In the genomic region with DNA sequence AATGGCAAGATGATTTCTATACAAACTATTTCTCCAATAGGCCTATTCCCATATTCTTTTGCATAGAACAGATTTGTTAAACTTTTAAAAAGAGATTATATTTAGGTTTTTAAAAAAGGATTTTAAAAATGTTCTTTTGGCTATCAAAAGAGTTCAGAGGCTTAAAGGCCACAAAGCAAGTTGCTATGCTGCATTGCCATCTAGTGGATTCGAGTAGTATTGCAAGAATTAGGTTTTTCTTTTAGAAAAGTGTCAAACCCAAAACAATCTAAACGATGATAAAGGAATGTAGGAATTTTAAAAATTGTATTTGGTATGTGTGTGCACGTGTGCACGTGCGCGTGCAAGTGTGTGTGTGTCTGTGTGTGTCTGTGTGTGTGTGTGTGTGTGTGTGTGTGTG, we compare ENCODE assay signal across 10 mouse cellular contexts.
DNase-seq lines count a peak whose midpoint lies in the region; ATAC-seq and TF ChIP-seq lines count a peak whose summit lies in the region.
"Had no signal": no experiment of that assay in that cellular context is flagged by ENCODE, and none has a peak within 500 bp of the region (broad histone marks: within the 10 kb centered on the region; RNA-seq: fewer than 3 reads in every experiment).

No protein-coding gene starts in this region.

- no peak overlapping the region for H3K27ac ChIP-seq in liver, adult 2 months (replicated peaks; ENCODE audit: insufficient read depth, low read depth, low read length)
- H3K27ac ChIP-seq in liver, embryonic 11.5 days (ENCODE audit: low read depth, low read length) = no peak overlapping the region
- H3K27ac ChIP-seq: embryonic facial prominence, embryonic 13.5 days; heart, embryonic 15.5 days had no signal

- no peaks in the 10 kb centered on the region for H3K36me3 ChIP-seq in liver, adult 2 months (ENCODE audit: control insufficient read depth, insufficient read depth, low read length)
- H3K36me3 ChIP-seq in liver, embryonic 11.5 days (ENCODE audit: control insufficient read depth, insufficient read depth, low read length) = no peaks in the 10 kb centered on the region
- H3K36me3 ChIP-seq: embryonic facial prominence, embryonic 13.5 days; heart, embryonic 15.5 days had no signal

- peaks cover 1% of the 10 kb centered on the region; the same call in 1 of the 2 replicates for H3K4me1 ChIP-seq in liver, adult 2 months (ENCODE audit: control insufficient read depth, insufficient read depth, low read length)
- H3K4me1 ChIP-seq in liver, embryonic 11.5 days (replicated peaks; ENCODE audit: control insufficient read depth, insufficient read depth, low read length) = no peaks in the 10 kb centered on the region
- H3K4me1 ChIP-seq: embryonic facial prominence, embryonic 13.5 days had no signal

- no peak overlapping the region for H3K9ac ChIP-seq in liver, adult 2 months (ENCODE audit: low read depth, low read length)
- H3K9ac ChIP-seq in liver, embryonic 11.5 days (ENCODE audit: low read depth, low read length) = no peak overlapping the region
- H3K9ac ChIP-seq: embryonic facial prominence, embryonic 13.5 days; heart, embryonic 15.5 days had no signal

- DNase-seq in cerebellum, postnatal 10 days = peak; percentile 24 to 67
- DNase-seq in liver, adult 2 months (ENCODE audit: extremely low read depth, low read depth, low spot score) = peak; percentile 28
- no peak for DNase-seq in liver, embryonic 11.5 days (ENCODE audit: low spot score)
- DNase-seq in Patski (ENCODE audit: low read depth, low spot score) = no peak
- DNase-seq in right cerebral cortex, postnatal 36 days (ENCODE audit: low spot score in 2 of 2) = no peak
- no peak for DNase-seq in right cerebral cortex, adult 18-20 months

- POLR2A ChIA-PET in Patski (lab: Charles Lee) = interaction anchor here (0.6 to 0.9 kb wide), 2 partner anchors 102 to 275 kb away, joined by 3 read pairs; no protein-coding TSS in a partner anchor

- CTCF ChIA-PET in Patski (lab: Charles Lee) = interaction anchor here (0.8 to 1.6 kb wide), 5 partner anchors 154 to 334 kb away, joined by 3 to 4 read pairs (median 3); no protein-coding TSS in a partner anchor

- TF ChIP-seq CTCF in liver, adult 2 months (IDR thresholded peaks at IDR 0.05; ENCODE audit: low read depth, low read length) = peak; percentile 17; the same call in 1 of the 2 replicates
- peak; percentile 66 for TF ChIP-seq CTCF in Patski (IDR thresholded peaks at IDR 0.05)

- H3K4me3 ChIP-seq in liver, adult 2 months (ENCODE audit: insufficient read depth, low read depth, low read length) = no peak overlapping the region
- H3K4me3 ChIP-seq in liver, embryonic 11.5 days (ENCODE audit: low read depth, low read length) = no peak overlapping the region
- H3K4me3 ChIP-seq: embryonic facial prominence, embryonic 13.5 days; heart, embryonic 15.5 days had no signal

- H3K4me2 ChIP-seq in liver, embryonic 11.5 days = no peak overlapping the region
- H3K4me2 ChIP-seq: embryonic facial prominence, embryonic 13.5 days; heart, embryonic 15.5 days had no signal

- no peak for ATAC-seq in cerebellum, adult (ENCODE audit: insufficient number of reproducible peaks, low FRiP score, low TSS enrichment)
- no peak for ATAC-seq in liver, embryonic 11.5 days (replicated peaks; ENCODE audit: low FRiP score)
- ATAC-seq in Patski = no peak
- ATAC-seq in megakaryocyte progenitor cell, adult 5-6 weeks (replicated peaks; ENCODE audit: poor library complexity) = peak; percentile 65

- H3K79me2 ChIP-seq in liver, adult 2 months (ENCODE audit: control insufficient read depth, insufficient read depth, low read length) = no peaks in the 10 kb centered on the region

- no peaks in the 10 kb centered on the region for H3K27me3 ChIP-seq in liver, adult 2 months (ENCODE audit: control insufficient read depth, insufficient read depth, low read length)
- no peaks in the 10 kb centered on the region for H3K27me3 ChIP-seq in liver, embryonic 11.5 days (replicated peaks; ENCODE audit: control insufficient read depth, insufficient read depth, low read length)
- no peaks in the 10 kb centered on the region for H3K27me3 ChIP-seq in Patski
- H3K27me3 ChIP-seq: embryonic facial prominence, embryonic 13.5 days; heart, embryonic 15.5 days had no signal

- no peak for TF ChIP-seq POLR2A in liver, adult 2 months (IDR thresholded peaks at IDR 0.05; ENCODE audit: extremely low read depth, insufficient read depth, low read length)

- 6% methylated on average over 6 of the region's 6 CpGs for WGBS in liver, adult 2 months
- 10% methylated on average over 6 of the region's 6 CpGs for WGBS in liver, embryonic 11.5 days

- in situ Hi-C loops in Patski (cut with MboI; ENCODE audit: low pct_unique_long_range_greater_than_20kb) = no loop called here

- no peaks in the 10 kb centered on the region for H3K9me3 ChIP-seq in liver, embryonic 11.5 days (ENCODE audit: control insufficient read depth, low read length)
- H3K9me3 ChIP-seq: embryonic facial prominence, embryonic 13.5 days; heart, embryonic 15.5 days had no signal

Comparison
In these comparisons a context has a peak if more than half of its experiments do, and no peak if none do; other contexts are left out.
1. DNase-seq: peak in cerebellum, postnatal 10 days (2 of 2) and liver, adult 2 months (single experiment); none in liver, embryonic 11.5 days (single experiment), Patski (single experiment), right cerebral cortex, postnatal 36 days (0 of 2) and right cerebral cortex, adult 18-20 months (single experiment).